Mouse (Mus musculus): ENCODE results near the gene Gpn3. TPM values are rescaled to one million over a fixed set of nuclear protein-coding genes. Genes with fewer than 3 reads are reported as not detected.

The Gpn3 gene
- total and polyA plus RNA-seq, 3 experiments, result 61.4 to 96.1 (median 74.6) TPM

- H3K4me2 ChIP-seq (ENCODE audit: insufficient read depth, low read depth, poor library complexity, severe bottlenecking), result peak overlapping the region; percentile 45; the same call in 1 of the 2 replicates
- H3K27ac ChIP-seq (ENCODE audit: insufficient read depth, low read depth), result no peak overlapping the region
- peak overlapping the region; percentile 82 for H3K9ac ChIP-seq (ENCODE audit: insufficient read depth, low read depth)
- peak overlapping the region; percentile 94 to 98 (median 95) for H3K4me3 ChIP-seq (replicated peaks in 1 of 3; ENCODE audit: low read depth in 2 of 3, low read length in 2 of 3, poor library complexity in 1 of 3)
- dilution Hi-C loops (cut with MboI; ENCODE audit: extremely low pct_ligation_motif_present, extremely low pct_unique_long_range_greater_than_20kb, low sequenced_read_pairs), result no loop called here
- no peaks in the 10 kb centered on the region for H3K9me3 ChIP-seq (replicated peaks; ENCODE audit: low read length)
- no peak for TF ChIP-seq MXI1 (IDR thresholded peaks at IDR 0.05; ENCODE audit: low read depth, low read length)
- no peak for TF ChIP-seq RCOR1 (conservative IDR thresholded peaks at IDR 0.05; ENCODE audit: low read depth, low read length)
- no peak for TF ChIP-seq CTCF (conservative IDR thresholded peaks at IDR 0.05 in 1 of 2, IDR thresholded peaks at IDR 0.05 in 1 of 2; ENCODE audit: low read depth in 2 of 2, low read length in 2 of 2)
- peaks cover 17% of the 10 kb centered on the region for H3K79me2 ChIP-seq (replicated peaks; ENCODE audit: control insufficient read depth, extremely low read depth, insufficient read depth, poor library complexity, severe bottlenecking)
- H3K36me3 ChIP-seq (replicated peaks in 1 of 2; ENCODE audit: control insufficient read depth in 1 of 2, insufficient read depth in 1 of 2, low read length in 1 of 2), result peaks cover 7 to 28% of the 10 kb centered on the region in 2 experiments
- in situ Hi-C loops (cut with MboI; ENCODE audit: low pct_ligation_motif_present, low pct_unique_long_range_greater_than_20kb, low sequenced_read_pairs), result no loop called here
- H3K27me3 ChIP-seq (replicated peaks), result no peaks in the 10 kb centered on the region
- DNase-seq (ENCODE audit: extremely low read depth), result peak; percentile 14
- peaks cover 6 to 20% of the 10 kb centered on the region in 2 experiments; a peak in 3 of 4 replicates for H3K4me1 ChIP-seq (ENCODE audit: control insufficient read depth in 1 of 2, insufficient read depth in 2 of 2)
These were observed 51.4 kb downstream of the Gpn3 start for GRCm38 (mm10) chr5:122423083-122423482.

- no peaks in the 10 kb centered on the region for H3K9me3 ChIP-seq (replicated peaks; ENCODE audit: low read length)
- DNase-seq (ENCODE audit: extremely low read depth), result no peak
- H3K4me2 ChIP-seq (ENCODE audit: insufficient read depth, low read depth, poor library complexity, severe bottlenecking), result no peak overlapping the region
- in situ Hi-C loops (cut with MboI; ENCODE audit: low pct_ligation_motif_present, low pct_unique_long_range_greater_than_20kb, low sequenced_read_pairs), result no loop called here
- H3K9ac ChIP-seq (ENCODE audit: insufficient read depth, low read depth), result no peak overlapping the region
- peaks cover 24 to 51% of the 10 kb centered on the region in 2 experiments for H3K36me3 ChIP-seq (replicated peaks in 1 of 2; ENCODE audit: control insufficient read depth in 1 of 2, insufficient read depth in 1 of 2, low read length in 1 of 2)
- H3K4me1 ChIP-seq (ENCODE audit: control insufficient read depth in 1 of 2, insufficient read depth in 2 of 2), result peaks cover 5 to 25% of the 10 kb centered on the region in 2 experiments; a peak in 3 of 4 replicates
- no peaks in the 10 kb centered on the region for H3K27me3 ChIP-seq (replicated peaks)
- no peak overlapping the region for H3K27ac ChIP-seq (ENCODE audit: insufficient read depth, low read depth)
- peaks cover 17% of the 10 kb centered on the region for H3K79me2 ChIP-seq (replicated peaks; ENCODE audit: control insufficient read depth, extremely low read depth, insufficient read depth, poor library complexity, severe bottlenecking)
- H3K4me3 ChIP-seq (replicated peaks in 1 of 3; ENCODE audit: low read depth in 2 of 3, low read length in 2 of 3, poor library complexity in 1 of 3), result no peak overlapping the region
- no peak for TF ChIP-seq MAFK (IDR thresholded peaks at IDR 0.05; ENCODE audit: insufficient replicate concordance, low read length)
- TF ChIP-seq JUND (conservative IDR thresholded peaks at IDR 0.05; ENCODE audit: low read depth, low read length), result no peak
- no peak for TF ChIP-seq USF1 (IDR thresholded peaks at IDR 0.05; ENCODE audit: low read depth, low read length)
- no peak for TF ChIP-seq NELFE (IDR thresholded peaks at IDR 0.05; ENCODE audit: low read depth, low read length)
- TF ChIP-seq PAX5 (IDR thresholded peaks at IDR 0.05; ENCODE audit: low read length), result no peak
- no peak for TF ChIP-seq KAT2A (IDR thresholded peaks at IDR 0.05; ENCODE audit: insufficient replicate concordance, low read length)
- no peak for TF ChIP-seq UBTF (IDR thresholded peaks at IDR 0.05; ENCODE audit: low read depth, low read length)
- TF ChIP-seq MAX (IDR thresholded peaks at IDR 0.05; ENCODE audit: low read length), result no peak
- TF ChIP-seq RAD21 (IDR thresholded peaks at IDR 0.05; ENCODE audit: low read depth, low read length), result no peak
- no peak for TF ChIP-seq ZC3H11A (IDR thresholded peaks at IDR 0.05; ENCODE audit: low read depth, low read length)
- TF ChIP-seq POLR2AphosphoS2 (IDR thresholded peaks at IDR 0.05; ENCODE audit: low read depth, low read length), result no peak
- TF ChIP-seq TCF12 (IDR thresholded peaks at IDR 0.05; ENCODE audit: low read depth, low read length), result no peak
- dilution Hi-C loops (cut with MboI; ENCODE audit: extremely low pct_ligation_motif_present, extremely low pct_unique_long_range_greater_than_20kb, low sequenced_read_pairs), result no loop called here
These were observed 53.9 kb downstream of the Gpn3 start for GRCm38 (mm10) chr5:122425550-122425949.
